Mouse (Mus musculus) c-Kit-negative CD71-positive TER-119-positive erythroid progenitor cells, embryonic 14.5 days (primary cell): ENCODE measurements around the gene Tnfaip2.

Experiments
- DNase-seq: peaks from one replicate; pipeline ENCODE4 v3.0.0-alpha.2; 2013; ENCODE audit warnings: low read depth, low spot score

Tnfaip2 gene

DNA sequence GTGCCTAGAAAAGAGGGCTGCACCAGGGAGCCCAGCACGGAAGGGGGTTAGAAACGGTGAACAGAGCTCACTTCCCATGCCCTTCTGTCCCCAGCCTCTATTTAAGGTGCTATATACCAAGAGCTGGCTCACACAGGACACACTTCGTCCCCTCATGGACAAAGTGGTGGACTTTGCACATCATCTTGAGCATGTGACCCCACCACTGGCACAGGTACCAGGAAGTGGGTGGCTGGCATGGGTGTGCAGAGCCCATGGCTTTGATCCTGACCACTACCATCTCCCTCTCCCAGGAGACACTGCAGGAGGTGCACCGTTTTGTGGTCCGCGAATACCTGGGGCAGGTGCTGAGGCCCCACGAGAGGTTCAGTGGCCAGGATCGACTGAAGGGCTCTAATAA is 13.9 kb upstream of the Tnfaip2 start:
- no peak for DNase-seq

DNA sequence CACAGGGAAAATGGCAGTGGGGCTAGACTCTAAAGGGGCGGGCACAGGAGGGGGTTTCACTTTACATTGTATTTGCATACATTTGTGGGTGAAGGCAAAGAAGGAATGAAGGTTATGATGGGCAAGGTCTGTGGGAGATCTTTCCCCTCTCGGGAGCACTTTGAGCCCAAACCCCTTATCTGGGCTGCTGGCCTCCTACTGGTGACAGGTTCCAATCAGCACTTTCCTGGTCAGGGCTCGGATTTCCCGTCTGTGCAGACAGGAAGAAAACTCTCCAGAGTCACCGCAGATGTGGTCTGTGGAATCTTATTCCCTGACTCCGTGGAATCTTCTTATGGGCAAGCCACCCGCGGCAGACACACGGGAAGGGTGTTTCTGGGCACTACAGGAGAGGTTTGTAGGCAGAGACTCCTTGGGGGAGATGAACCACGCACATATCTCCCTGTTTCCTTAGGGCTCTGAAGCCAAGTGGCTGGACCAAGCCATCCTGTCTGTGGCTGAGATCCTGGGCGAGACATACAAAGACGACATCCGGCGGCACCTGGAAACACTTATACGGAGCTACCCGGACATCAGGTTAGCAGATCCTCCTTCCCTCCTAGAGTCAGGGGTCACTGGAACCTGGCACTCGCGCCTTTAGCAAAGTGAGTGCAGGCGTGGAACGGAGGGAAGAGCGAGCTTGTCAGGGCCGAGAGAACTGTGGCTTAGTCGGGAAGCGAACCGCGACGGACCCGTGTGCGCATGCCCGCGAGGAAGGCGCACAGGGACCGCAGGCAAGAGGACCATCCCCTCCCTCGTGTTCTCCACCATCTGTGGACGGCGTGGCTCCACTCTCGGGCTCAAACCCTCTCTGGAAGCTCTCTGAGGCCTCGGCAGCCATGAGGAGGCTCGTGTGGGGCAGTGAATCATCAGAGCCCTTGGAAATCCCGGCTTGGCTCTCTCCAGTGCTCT is 13.0 kb upstream of the Tnfaip2 start:
- DNase-seq = no peak

DNA sequence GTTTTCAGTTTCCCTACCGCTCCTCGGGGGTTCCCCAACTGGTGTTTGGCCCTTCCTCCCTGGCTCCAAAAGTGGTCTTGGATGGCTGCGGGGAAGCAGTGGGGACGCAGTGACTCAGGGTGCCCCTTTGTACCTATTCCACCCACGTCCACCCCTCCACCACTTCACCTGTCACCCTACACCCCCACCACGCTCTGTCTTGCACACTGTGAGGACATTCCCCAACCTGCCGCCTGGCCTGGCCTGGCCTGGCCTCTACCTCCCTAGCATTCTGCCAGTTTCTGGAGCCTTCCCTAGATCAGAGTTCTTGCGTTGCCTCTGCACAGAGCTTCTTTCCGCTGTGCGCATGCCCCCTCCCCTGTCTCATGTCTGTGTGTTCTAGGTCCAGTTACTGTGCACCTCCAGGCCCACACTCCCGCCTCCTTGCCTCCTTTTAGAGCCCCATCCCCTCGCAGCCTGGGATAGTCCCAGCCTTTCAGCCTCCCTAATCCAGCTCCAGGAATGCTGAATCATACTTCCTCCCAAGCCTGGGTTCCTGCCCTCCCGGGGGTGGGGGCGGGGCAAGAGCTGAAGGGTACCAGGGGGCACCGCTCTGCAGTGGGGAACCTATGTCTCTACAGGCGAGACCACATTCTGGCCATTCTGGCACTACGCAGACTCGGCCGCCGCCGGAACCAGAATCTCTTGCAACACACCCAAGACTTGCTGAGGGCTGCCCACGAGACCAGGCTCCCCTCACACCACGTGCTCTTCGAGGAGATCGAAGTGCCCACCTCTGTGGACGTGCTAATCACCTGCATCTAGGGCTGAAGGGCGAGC is 12.0 kb upstream of the Tnfaip2 start:
- no peak for DNase-seq

DNA sequence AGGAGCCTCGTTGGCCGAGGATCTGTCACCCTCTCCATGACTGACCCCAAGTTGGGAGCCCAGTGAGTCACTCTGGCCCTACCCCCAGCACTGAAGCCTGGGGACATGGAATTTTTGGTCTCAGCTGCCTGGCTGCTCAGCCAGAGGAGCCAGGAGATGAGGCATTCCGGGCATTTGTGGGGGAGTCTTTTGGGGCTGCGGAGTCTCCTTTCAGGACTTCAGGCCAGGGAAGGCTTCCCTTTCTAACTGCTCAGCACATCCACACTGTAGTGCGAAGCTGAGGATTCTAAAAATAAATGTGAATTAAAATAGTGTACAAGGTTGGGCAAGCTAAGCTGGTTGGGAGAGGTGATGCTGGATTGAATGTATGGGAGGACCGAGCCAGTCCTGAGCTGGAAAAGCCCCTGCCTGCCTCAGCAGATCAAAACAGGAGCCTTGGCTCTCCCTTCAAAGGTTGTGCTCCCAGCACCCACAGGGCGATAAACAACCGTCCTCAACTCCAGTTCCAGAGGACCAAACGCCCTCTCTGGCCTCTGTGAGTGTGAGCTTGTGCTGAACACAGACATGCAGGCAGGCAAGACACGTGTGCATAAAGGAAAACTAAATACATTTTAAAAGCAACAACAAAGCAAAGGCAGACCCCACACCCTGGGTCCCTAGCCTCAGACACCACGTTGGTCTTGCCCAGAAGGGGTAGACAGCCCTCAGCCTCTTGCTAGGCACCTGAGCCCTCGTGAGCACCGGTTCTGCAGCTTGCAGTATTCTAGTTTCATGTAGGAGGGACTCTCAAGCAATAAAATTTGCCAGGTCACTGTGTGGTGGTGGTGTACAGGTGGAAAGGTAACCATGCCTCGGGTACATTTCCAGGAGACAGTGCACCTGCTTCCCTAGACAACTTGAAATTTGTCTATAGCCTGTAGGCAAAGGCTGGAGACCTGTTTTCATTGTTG is 11.1 kb upstream of the Tnfaip2 start:
- DNase-seq = no peak

DNA sequence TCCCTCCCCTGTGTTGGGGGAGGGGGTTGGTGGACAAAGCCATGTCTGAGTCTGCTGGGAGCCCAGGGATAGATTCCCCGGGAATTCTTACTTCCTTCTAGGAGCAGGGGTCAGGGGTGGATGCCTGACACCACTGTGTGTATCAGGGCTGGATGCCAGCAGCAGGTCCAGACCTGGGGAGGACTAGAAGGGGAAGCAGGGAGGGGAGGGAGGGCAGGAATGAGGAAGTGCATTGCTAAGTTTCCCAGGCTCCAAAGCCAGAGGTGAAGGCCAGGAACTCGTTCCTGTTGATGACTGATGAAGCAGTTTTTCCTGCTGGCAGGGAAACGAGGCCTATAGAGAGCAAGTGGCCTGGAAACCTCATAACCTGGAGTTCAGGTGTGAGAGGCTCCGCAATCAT is 10.2 kb upstream of the Tnfaip2 start:
- no peak for DNase-seq

DNA sequence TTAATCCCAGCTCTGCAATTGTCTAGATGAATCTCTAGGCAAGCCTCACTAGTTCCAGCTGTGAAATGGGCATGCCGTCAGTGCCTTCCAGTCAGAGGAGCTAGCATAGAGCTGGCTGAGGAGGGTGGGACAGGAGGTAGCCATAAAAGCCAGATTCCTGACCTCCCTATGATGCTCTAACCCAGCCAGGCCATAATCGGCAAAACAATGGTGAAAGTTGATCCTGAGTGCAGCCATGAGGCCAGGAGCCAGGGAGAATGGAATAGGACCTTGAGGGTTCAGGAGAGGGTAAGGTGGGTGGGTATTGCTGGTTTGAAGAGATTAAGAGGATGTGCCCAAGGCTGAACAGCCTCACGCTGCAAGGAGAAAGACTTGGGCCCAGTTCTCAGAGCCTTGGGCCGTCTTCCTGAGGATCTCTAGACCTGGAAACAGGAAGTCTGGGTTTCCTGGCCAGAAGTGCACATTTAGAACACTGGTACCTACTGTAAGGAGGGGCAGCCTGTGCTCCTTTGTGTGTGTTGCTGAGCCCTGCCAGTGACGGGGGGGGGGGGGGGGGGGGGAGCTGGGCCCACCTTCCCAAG is 9.4 kb upstream of the Tnfaip2 start:
- DNase-seq = no peak

DNA sequence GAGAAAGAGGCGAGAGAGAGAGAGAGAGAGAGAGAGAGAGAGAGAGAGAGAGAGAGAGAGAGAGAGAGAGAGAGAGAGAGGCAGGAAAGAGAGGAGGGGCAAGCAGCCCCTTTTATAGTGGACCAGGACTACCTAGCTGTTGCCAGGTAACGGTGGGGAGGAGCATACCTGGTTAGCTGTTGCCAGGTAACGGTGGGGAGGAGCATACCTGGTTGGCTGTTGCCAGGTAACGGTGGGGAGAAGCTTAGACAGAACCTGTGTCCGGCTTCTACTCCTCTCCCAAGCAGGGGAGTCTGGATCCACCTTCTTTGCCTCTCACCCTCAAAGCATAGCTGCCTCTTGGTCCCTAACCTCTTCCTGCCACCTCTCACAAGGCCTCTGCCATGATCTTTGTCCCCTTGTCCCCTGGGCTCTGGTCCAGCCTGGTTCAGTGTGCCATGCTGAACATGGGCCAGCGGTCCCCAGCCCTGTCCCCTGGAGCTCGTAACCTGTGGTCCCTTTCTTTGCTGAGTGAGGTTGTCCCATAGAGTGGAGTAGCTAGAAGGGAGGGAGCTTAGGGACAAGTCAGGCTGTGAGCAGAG is 8.0 kb upstream of the Tnfaip2 start:
- no peak for DNase-seq

DNA sequence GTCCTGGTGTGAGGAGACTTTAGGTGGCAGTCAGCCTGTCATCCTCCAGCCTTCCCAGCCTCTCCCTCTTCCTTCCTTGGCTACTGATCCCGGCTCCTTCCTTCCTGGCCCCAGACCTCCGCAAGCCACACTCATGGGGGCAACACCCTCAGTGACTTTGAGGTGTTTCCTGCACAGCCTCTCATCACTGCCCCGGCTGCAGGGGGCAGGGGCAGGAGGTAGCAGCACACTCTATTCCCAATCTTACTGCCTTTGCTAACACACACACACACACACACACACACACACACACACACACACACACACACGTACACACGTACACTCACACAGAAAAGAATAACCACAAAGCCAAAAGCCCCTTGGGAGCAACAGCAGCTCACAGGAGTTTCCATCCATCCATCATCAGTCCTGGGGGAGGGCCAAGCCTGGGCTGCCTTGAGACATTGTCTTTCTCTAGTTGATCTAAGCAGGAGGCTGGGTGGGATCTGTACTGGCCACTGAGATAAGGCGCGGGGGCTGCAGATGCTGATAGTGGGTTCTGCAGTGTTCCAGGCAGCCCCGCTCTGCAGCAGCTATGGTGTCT is 7.4 kb upstream of the Tnfaip2 start:
- DNase-seq = no peak

DNA sequence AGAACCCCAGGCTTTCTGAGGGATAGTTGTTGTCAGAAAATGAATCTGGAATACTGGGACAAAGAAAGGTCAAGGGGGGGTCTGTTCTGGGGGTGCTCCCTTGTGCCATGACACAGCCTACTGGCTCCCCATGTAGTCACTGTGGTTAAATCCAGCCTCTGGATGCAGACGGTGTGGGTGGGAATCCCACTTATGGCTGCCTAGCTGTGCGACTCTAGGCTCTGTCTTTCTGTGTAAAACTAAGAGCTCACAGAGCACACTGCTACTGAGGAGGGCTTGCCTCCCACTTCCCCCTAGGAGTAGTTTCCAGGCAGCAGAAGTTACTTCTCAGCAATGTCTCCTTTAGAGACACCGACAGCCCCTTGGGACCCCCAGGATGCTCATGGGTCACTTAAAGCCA is 6.1 kb upstream of the Tnfaip2 start:
- DNase-seq = no peak

DNA sequence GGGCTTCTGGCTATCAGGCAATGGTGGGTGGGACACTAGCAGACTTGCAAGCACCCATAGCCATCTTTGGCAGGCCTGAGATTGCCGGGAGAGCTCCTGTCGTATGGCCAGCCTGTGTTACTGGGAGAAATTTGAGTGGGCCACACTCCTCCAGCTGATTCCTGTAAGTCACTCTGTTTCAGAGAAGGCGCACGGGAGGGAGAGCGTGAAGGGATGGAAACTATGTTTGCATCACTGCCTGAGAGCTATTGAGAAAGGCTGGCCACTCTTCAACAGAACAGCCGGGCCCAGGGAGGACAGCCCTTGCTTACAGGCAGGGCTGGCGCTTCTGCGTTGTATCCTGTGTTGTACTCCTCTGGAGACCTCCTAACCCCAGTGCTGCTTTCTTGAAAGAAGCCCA is 5.6 kb upstream of the Tnfaip2 start:
- DNase-seq = no peak

DNA sequence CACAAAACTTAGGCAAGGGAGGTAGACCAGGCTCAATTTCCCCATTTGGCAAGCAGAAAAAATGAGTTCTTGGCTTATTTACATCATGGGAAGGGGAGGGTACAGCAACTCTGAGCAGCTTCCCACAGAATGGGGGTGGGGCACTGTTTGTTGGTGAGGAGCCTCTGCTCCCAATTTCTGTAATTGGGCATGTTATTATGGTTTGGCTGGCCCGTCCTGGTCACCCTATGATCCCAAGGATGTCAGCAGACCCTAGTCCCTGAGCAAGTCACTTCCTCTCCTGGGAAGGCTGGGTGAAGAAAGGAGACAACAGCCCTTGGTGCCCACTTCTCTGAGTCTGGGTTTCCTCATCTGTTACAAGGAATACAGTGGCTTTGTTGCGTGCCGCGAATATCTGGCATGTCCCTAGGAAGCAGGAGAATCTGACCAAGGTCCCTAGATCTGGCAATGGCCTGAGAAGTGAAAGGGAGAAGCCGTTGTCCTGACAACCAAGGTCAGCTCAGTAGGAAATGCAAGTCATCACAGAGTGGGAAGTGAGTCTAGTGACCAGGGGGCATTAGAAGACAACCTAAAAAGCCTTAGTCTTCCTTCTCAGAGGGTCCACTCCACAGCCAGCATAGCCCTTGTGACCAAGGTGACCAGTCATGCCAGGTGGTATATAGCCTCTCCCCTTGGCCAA is 4.9 kb upstream of the Tnfaip2 start:
- no peak for DNase-seq

DNA sequence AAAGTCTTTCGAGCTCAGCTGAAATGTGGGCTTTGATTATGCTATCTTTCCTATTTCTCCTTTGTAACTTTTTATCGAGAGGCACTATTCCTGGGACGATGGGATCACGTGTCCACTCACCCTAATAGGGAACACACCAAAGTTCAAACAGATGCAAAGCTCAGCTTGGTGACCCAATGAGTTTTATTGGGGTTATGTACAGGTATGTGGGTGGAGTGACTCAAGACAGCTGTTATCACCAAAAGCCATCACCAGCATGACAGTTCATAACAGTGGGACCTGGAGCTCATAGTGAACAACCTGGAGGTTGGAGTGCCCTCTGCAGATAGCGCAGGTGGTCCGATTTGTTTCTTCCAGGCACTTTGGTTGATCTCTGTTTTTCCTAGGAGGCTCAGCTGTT is 3.4 kb upstream of the Tnfaip2 start:
- DNase-seq = no peak

DNA sequence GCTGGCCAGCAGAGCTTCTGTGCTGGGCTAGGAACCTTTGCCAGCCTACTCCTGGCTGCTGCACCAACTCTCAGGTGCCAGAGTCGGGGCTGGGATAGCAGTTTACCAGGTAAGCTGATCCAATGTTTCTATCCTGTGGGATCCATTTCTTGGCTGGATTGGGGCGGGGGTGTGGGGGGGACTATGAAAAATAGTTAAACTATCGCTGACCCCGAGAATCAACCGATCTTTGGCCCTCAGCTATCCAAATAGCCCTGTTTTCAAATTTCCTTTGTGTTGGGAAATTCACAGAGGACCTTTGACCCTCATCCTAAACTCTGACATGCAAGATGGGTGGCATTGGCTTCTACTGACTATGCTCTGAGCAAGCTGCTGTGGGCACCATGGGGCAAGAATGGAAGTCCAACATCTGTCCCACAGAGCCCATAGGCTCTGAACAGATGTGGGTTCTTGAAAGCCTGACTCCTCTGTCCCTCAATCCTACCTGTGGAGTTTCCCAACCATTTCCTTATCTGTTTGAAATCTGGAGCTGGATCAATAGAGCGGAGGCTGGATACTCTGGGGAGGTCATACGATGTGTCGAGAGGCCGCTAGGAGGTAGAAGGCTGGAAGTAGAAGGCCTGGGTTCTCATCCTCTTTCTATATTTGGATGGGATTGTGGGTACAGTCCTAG is 1.4 kb upstream of the Tnfaip2 start:
- no peak for DNase-seq

DNA sequence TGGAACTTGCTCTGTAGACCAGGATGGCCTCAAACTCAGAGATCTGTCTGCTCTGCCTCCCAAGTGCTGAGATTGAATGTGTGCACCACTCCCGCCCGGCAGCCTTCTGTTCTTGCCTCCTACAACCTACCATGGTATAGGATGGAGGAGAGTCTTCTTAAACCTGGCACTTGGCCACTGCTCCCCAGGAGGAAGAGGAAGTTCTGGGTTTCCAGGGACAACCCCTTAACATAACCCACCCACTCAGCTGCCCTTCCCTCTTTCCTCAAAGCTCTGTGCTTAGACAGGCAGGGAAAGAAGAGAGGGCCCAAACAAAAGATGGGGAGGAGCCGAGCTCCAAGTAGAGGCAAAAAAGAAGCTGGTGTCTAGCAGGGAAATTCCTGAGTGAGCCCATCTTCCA is 746 bp upstream of the Tnfaip2 start:
- no peak for DNase-seq

DNA sequence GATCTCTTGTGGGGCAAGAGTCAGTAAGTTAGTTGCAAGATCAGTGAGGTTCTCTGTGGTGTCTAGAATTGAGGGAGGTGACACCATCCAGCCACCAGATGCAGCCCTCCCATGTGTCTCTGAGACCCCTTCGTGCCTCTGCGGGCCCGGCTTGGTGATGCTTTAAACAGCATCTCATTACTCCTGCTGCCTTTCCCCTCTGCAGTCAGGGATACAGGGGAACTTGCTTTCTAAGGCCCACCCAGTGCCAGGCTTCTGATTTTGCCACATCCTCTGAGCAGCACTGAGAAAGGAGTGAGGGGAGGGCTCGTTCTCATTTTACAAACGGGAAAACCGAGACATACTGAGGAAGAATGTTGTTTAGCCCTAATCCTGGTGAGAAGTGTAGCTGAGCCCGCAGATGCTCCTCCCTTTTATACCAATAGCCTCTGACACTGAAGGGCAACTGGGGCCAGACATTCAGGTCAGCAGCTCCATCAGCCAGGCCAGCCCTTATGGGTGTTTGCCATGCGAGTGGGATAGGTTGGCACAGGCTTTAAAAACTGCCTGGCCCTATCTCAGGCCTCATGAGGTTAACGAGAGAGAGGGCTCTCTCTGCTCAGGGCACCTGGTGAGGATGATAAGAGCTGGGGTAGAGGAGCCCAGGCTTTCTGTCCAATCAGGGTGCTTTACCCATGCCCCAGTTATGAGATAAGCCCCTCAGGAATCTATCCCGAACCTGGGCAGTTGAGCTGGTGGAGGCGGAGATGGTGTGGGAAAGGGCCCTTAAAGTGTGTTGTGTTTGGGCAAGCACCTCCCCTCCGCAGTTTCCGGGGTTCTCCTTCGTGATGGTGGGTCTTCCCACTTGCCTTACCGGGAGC is 972 bp downstream of the Tnfaip2 start:
- peak; percentile 93 for DNase-seq

DNA sequence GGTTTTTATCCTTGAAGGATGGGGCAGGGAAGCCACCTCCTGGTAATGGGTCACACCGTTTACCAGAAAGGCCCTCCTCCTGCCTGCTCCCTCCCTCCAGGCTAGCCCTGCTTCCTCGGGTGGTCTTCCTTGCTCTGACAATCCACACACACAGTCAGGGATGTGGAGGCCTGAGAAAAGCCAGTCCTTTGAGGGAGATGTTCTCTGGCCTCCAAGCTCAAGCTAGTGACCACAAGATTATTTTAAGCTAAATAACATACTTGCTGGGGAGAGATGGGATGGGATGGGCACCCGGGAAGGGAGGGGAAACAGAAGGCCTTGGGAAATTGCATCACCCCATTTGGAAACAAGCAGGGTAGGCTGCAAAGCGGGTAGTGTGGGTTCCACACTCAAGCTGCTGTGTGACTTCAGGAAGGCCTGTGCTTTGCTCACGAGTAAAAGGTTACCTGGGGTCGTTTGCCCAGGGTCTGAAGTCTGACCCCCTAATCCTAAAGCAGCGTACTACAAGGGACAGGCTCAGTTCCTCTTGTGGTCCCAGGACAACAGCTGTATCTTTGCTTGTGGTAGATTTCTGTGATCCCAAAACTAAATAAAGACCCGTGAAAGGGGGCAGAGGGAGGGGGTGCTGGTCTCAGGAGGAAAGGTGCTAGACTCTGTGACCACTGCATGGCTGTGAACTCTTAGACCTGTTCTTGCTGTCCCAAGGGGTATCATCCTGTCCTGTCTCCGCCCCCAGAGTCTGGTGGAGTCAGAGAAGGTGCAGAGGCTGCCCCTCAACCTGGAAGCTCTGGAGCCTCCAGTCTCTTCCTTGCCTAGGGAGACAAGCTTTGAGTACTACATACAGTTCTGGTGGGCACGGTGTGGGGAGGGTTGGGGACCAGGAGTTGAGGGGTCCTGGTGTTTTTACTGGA is 1.9 kb downstream of the Tnfaip2 start:
- DNase-seq = no peak

DNA sequence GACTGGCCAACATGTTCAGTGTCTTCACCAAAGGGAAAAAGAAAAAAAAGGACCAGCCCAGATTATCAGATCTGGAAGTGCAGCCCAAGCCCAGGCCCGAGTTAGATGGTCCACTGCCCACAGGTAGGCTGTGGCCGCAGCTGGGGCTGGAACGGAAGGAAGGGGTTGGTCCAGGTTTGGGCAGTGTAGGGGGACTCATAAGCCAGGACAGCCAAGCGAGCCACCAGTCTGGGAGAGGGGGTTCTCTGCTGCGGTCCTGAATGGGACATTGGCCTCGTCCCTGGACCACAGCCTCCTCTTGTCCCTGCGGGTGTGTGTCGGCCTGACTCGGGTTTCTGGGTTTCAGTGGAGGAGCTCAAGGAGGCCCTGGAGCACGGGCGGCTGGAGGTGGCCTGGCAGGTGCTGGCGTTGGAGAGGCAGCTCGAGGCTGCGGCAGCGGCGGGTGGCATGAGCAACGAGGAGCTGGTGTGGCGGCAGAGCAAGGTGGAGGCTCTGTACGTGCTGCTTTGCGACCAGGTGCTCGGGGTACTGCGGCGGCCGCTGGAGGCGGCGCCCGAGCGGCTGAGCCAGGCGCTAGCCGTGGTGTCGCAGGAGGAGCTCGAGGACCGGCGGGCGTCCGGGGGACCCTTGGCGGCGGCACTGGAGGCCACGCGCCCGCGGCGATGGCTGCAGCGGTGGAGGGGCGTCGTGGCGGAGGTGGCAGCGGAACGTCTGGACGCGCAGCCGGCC is 3.1 kb downstream of the Tnfaip2 start:
- no peak for DNase-seq
